Mouse (Mus musculus) thymus, adult 2 months (tissue): Measurements from ENCODE around the gene Rabep1. TPM values are rescaled to one million over a fixed set of nuclear protein-coding genes. Genes with fewer than 3 reads are reported as not detected.

Experiments used
- DNase-seq: peaks from one replicate; pipeline ENCODE4 v3.0.0; 2021
- H3K27ac ChIP-seq: fragments of 200-500 bp; 2 replicates; pipeline ENCODE4 v1.5.1; 2012; ENCODE audit warnings: low read length, control low read depth; ENCODE audit not compliant: control insufficient read depth, insufficient read depth
- H3K27me3 ChIP-seq: fragments of 200-500 bp; 2 replicates; pipeline ENCODE4 v1.6.1; 2012; ENCODE audit warnings: mild to moderate bottlenecking, low read length, moderate library complexity, mixed read lengths; ENCODE audit not compliant: control insufficient read depth, insufficient read depth
- H3K36me3 ChIP-seq: fragments of 200-500 bp; 2 replicates; pipeline ENCODE4 v1.6.1; 2012; ENCODE audit warnings: mild to moderate bottlenecking, low read length, moderate library complexity; ENCODE audit not compliant: control insufficient read depth, insufficient read depth
- H3K4me1 ChIP-seq: fragments of 200-500 bp; replicated peaks from 2 replicates; pipeline ENCODE4 v1.6.1; 2012; ENCODE audit warnings: low read length; ENCODE audit not compliant: control insufficient read depth, insufficient read depth
- H3K4me3 ChIP-seq: fragments of 200-500 bp; 2 replicates; pipeline ENCODE4 v1.5.1; 2012; ENCODE audit warnings: mild to moderate bottlenecking, low read length, control low read depth, moderate library complexity; ENCODE audit not compliant: control insufficient read depth, insufficient read depth
- CTCF ChIP-seq: fragments of 200-500 bp; IDR thresholded peaks from 2 replicates; pipeline ENCODE4 v1.5.1; 2012; ENCODE audit warnings: mild to moderate bottlenecking, control low read depth, low read length, moderate library complexity, borderline replicate concordance; ENCODE audit not compliant: control insufficient read depth, poor library complexity, insufficient read depth; ENCODE audit errors: extremely low read depth
- POLR2A ChIP-seq: fragments of 200-500 bp; IDR thresholded peaks from 2 replicates; pipeline ENCODE4 v1.6.1; 2012; ENCODE audit warnings: mild to moderate bottlenecking, low read length, control low read depth, moderate library complexity; ENCODE audit not compliant: control insufficient read depth, poor library complexity, insufficient read depth; ENCODE audit errors: extremely low read depth
- WGBS: fragments of 180-500 bp; shearing (Covaris S2); methylation state at CpG from one replicate; pipeline ENCODE4 v1.1.7; 2018; 5-methylcytosine and 5-hydroxymethylcytosine counted together
- polyA plus RNA-seq: library from polyadenylated mRNA; depleted of rRNA; stranded (reverse); fragments of >200 nt; gene quantifications from 2 replicates; pipeline ENCODE4 v1.2.3, GENCODE M21; 2012

The Rabep1 gene
- polyA plus RNA-seq, 1 experiment, result 3.7 TPM

DNA sequence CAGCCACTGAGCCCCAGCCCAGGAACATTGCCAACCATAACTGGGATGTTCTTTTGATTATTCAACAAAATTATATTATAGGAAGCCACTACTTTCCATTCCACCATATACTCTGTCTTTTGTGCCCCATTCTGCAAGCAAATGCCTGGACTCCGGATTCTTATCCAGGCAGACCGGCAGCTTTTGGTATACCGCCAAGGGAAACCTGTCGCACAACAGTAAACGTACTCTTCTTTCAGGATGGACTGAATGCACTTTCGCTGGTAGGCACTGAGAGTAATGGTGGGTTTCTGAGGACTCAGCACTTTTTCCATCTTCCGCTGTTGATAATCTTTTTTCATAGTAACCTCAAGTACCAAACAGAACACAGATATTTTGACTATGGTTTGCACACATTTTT is 99.1 kb downstream of the Rabep1 start:
- TF ChIP-seq CTCF, result no peak
- TF ChIP-seq POLR2A, result no peak
- WGBS, result 95% methylated on average over 7 of the region's 7 CpGs
- Histone ChIP-seq H3K27ac (no peak overlapping the region), H3K4me3 (no peak overlapping the region), H3K36me3 (peaks cover 67% of the 10 kb centered on the region), H3K4me1 (no peaks in the 10 kb centered on the region), H3K27me3 (no peaks in the 10 kb centered on the region)
- DNase-seq, result no peak

DNA sequence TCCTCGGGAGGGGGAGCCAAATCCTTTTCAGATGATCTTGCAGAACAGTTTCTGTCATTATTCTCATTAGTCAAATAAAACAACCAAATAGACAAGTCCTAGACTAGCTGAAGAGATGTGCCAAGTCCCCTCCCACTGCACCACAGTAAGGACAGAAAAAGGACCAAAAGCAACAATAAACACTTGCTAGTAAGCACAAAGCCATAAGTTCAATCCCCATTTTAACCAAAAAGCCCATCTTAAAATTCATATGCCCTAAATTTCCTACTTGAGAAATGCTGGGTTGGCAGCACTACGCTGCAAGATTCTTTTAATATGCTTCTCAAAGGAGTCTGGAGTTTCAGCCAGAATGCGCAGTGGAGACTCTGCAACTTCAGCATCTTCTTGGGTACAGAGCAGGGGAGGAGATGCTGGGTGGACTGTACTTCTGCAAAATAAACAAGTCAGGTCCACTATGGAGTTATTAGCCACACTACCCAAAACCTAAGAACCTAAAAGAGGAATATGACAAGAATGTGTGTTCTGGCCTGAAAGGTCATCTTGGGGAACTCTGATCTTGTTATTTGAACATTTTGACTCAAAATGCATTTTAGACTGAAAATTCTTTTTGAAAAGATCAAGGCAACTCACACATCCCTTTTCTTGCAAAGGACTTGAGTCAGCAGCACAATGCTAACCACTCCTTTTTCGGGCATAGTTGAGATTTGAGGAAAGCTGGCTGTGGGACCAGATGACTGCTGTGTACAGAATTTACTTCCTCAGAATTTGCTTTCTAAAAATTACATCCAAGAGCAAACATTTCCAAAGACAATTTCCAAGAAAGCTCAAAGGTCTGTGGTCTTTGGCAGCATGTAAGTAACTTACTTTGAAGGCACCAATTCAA is 100.6 kb downstream of the Rabep1 start:
- no peak for TF ChIP-seq CTCF
- TF ChIP-seq POLR2A, result no peak
- Histone ChIP-seq H3K27me3 (no peaks in the 10 kb centered on the region), H3K4me3 (no peak overlapping the region), H3K4me1 (no peaks in the 10 kb centered on the region), H3K27ac (no peak overlapping the region), H3K36me3 (peaks cover 82% of the 10 kb centered on the region)
- no peak for DNase-seq
- 96% methylated on average over 4 of the region's 4 CpGs for WGBS

DNA sequence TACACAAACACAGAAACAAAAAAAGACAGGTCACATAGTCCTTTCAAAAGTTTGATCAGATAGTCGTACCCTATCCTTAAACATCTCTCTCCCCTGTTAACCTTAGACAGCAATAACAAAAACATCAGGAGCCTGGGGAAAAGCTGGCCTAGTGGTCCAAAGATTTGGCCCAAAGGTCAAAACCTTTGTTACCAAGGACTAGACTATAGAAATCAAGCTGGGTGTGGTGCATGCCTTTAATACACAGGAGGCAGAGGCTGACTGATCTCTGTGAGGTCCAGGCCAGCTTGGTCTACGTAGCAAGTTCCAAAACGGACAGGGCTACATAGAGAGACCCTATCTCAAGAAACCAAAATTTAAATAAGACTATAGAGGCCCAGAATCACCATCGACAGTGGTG is 110.1 kb downstream of the Rabep1 start:
- 92% methylated on average over 4 of the region's 4 CpGs for WGBS
- no peak overlapping the region for H3K27ac ChIP-seq
- H3K27me3 ChIP-seq, result no peaks in the 10 kb centered on the region; the same call in 1 of the 2 replicates
- no peak for DNase-seq
- TF ChIP-seq CTCF (no peak), POLR2A (no peak)
- no peak overlapping the region for H3K4me3 ChIP-seq
- H3K36me3 ChIP-seq, result peaks cover 91% of the 10 kb centered on the region
- no peaks in the 10 kb centered on the region for H3K4me1 ChIP-seq

DNA sequence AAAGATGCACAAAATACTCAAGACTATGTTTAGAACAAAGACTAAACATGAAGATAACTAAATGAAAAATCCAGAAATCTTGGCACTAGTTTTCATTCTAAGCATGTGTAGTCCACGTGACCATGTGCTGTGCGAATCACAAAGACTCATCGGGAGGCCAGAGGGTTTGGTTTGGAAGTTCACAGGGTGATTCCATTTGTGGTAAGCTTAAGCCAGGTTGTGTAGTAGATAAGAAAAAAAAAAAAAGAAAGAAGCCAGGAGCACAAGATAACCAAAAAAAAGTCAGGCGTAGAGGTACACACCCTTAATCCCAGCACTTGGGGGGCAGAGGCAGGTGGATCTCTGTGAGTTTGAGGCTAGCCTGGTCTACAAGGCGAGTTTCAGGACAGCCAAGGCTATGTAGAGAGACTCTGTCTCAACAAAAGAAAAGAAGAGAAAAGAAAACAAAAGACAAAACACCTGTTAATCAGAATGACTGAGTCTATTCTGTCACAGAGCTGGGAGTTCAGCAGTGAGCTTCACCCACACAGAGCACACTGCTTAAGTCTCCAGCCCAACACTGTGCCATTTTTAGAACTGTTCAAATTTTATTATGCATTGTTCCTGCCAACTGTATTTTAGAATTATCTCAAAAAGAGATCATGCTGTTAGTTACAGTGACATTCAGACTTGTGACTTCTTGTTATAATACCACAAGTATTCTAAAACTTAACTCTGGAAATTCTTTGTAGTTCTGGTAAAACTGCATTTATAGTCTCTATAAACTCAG is 116.4 kb downstream of the Rabep1 start:
- Histone ChIP-seq H3K4me3 (no peak overlapping the region), H3K27ac (no peak overlapping the region), H3K27me3 (no peaks in the 10 kb centered on the region; the same call in 1 of the 2 replicates), H3K36me3 (peaks cover 90% of the 10 kb centered on the region), H3K4me1 (no peaks in the 10 kb centered on the region)
- TF ChIP-seq POLR2A (no peak), CTCF (no peak)
- no peak for DNase-seq
- WGBS, result 96% methylated on average over 5 of the region's 5 CpGs

DNA sequence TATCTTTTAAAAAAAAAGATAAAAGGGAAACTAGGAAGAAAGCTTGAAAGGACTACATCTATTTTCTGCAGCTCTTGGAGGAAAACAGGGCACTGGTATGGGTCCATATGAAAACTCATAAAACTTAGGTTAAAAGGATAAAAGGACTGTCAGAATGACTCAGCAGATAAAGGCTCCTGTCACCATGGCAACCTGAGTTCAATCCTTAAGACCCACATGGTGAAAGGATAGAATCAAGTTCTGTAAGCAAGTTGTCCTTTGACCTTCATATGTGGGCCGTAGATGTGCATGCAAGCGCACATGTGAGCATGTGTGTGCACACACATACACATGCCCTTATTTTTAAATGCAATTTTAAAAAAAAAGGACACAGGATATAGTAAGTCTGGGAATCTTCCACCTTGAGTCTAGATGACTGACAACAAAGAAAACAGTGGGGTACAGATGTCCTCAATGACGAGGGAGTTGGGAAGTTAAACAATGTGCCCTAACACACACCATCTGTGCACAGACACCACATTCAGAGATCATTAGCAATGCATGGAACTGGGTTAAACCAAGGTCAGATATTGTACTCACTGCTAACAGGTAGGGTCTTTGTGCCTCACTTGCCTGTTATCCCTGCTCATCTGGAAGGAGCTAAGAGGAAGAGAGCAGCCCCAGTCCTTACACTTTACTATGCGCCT is 119.8 kb downstream of the Rabep1 start:
- H3K27me3 ChIP-seq, result no peaks in the 10 kb centered on the region
- no peak for DNase-seq
- no peak overlapping the region for H3K27ac ChIP-seq
- TF ChIP-seq CTCF (no peak), POLR2A (no peak)
- WGBS, result 93% methylated on average over 4 of the region's 4 CpGs
- H3K36me3 ChIP-seq, result peaks cover 62% of the 10 kb centered on the region
- H3K4me1 ChIP-seq, result peaks cover 4% of the 10 kb centered on the region
- H3K4me3 ChIP-seq, result no peak overlapping the region

DNA sequence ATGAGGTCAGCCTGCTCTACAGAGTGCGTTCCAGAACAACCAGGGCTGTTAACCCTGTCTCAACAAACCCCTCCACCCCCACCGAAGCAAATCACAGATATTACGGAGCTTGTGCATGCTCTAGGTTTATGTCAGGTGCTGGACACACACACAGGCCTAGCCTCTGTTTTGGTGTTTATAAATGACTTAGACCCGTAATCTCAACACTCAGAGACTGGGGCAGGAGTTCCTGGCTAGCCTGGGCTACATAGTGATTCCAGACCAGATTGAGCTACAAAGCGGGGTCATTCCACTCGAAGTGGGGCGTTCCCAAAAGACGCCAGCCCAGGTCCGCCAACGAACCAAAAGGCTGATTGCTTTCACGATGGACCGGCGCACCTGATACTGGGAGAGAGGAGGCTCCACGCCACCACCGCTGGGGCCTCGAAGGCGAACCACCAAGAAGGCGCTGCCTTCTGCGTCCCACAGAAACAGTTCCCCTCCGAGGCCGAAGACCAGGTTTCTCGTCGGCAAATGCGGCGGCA is 124.8 kb downstream of the Rabep1 start:
- Histone ChIP-seq H3K4me1 (peaks cover 4% of the 10 kb centered on the region), H3K27me3 (no peaks in the 10 kb centered on the region), H3K36me3 (peaks cover 18% of the 10 kb centered on the region), H3K27ac (peak overlapping the region; percentile 40; the same call in 1 of the 2 replicates), H3K4me3 (peak overlapping the region; percentile 86)
- TF ChIP-seq POLR2A, result no peak
- TF ChIP-seq CTCF, result no peak
- DNase-seq, result no peak
- under 1% methylated on average over 25 of the region's 25 CpGs for WGBS
